Mouse (Mus musculus): ENCODE data around the gene Hdgf.

Gene Hdgf

DNA sequence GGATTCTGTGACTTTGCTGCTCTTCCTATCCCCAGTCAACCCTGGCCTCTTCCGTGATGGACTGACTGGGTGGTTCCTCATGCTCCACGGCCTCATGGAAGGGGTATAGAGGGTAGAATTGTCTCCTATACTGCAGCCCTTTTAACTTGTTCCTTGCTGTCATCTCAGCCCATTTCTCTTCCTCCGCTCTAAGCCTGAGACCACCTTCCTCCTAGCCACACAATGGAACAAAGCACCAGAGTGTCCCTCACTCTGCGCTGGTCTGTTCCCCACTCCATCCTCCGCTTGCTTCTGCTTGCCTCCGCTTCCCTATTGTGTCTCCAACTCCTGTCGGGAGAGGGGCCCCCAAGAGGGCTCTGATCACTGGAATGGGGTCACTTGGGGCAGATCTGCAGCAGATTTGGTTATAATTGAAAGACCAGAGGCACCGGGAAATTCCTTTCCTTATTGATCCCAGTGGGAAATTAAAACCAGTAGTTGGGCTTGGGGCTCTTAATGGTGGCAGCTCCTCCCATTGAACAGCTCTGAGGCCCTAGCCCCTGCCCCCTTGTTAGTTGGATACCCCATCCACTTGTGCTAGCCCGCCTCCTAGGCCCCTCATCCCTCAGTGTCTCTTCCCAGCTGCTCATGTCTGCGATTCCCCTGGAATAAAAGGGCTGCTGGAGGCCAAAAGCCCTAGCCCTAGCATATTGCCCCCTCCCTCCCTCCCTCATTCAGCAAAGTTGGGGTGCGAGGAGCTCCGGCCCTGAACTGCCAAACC lies 39.8 kb downstream of the Hdgf start:
- DNase-seq (ENCODE audit: low spot score in 2 of 2), result no peak

- no peak for DNase-seq (ENCODE audit: low spot score in 2 of 2)
Observed at GRCm38 (mm10) chr3:87946541-87946860, 40.4 kb downstream of the Hdgf start.

- no peak for DNase-seq (ENCODE audit: low spot score in 2 of 2)
Observed at GRCm38 (mm10) chr3:87947056-87947810, 41.1 kb downstream of the Hdgf start.

GRCm38 (mm10) chr3:87947811-87948199 lies 41.7 kb downstream of the Hdgf start:
- DNase-seq (ENCODE audit: low spot score in 2 of 2), result no peak

GRCm38 (mm10) chr3:87948378-87949265 lies 42.5 kb downstream of the Hdgf start, which contains the start of gene Crabp2:
Crabp2 (plus strand) TSS chr3:87948666.
- no peak for DNase-seq (ENCODE audit: low spot score in 2 of 2)

DNA sequence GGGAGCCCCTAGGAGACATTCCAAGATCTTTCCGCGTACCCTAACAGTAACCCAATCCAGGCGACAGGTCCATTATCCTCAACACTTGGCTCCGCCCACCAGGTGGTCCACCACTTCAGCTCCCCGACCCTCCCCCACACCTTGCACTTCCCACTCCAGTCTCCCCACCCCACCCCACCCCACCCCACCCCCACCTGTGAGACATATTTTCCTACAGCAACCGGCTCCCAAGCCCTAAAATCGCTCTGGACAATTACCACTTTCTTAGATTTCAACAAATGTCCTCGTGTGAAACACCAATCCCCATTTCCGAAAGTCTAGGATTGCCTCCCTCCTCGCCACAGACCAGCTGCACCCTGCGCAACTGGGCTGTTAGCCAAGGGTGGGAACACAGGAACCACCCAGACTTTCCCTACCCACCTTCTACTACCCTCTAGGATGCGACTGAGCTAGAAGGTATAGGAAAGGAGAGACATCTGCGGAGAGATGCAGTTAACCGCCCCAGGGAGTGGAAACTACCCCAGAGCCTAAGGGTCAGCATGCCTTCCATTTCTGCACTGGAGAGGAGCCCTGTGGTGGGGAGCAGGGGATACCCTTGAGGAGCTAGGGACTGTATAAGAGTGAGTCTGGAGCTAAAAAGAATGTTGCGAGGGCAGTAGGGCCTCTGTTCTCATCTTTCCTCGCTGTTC lies 43.3 kb downstream of the Hdgf start:
- no peak for DNase-seq (ENCODE audit: low spot score in 2 of 2)

- no peak for DNase-seq (ENCODE audit: low spot score in 2 of 2)
Observed at GRCm38 (mm10) chr3:87949955-87950515, 43.9 kb downstream of the Hdgf start.

- no peak for DNase-seq (ENCODE audit: low spot score in 2 of 2)
Observed at GRCm38 (mm10) chr3:87951946-87952345, 45.8 kb downstream of the Hdgf start.

DNA sequence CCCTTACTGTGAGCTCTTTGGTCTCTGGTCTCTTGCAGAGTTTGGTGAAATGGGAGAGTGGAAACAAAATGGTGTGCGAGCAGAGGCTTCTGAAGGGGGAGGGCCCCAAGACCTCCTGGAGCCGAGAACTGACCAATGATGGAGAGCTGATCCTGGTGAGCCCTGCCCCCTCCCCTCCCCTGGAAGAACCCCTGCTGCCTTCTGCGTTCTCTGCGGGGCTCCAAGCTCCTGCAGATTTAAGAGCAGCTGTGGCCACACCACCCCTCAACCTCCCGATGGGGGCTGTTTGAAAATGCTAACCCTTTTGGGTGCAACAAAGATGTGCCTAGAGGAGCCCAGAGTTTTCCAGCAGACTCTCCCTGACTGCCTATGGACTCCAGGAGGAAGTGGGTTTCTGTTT lies 46.3 kb downstream of the Hdgf start:
- no peak for DNase-seq (ENCODE audit: low spot score in 2 of 2)

DNA sequence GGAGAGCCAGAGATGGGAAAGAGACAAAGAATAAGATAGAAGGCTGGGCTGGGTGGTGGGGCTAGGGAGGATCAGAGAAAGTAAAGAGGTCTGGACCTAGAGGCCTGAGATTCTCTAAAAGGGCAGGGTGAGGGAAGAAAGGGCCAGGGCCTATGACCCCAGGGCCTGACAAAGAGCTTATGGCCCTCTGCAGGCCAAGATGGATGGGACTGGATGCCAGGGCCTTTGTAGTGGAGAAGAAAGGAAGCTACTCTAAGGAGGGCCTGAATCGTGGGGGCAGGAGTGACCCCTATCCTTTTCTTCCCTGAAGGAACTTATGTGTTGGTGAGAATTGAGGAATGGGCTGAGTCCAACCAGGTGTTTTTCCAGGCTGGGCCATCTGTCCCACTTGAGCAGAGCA lies 51.9 kb downstream of the Hdgf start:
- DNase-seq (ENCODE audit: low spot score in 2 of 2), result no peak

- no peak for DNase-seq (ENCODE audit: low spot score in 2 of 2)
Observed at GRCm38 (mm10) chr3:87958476-87958875, 52.4 kb downstream of the Hdgf start.

DNA sequence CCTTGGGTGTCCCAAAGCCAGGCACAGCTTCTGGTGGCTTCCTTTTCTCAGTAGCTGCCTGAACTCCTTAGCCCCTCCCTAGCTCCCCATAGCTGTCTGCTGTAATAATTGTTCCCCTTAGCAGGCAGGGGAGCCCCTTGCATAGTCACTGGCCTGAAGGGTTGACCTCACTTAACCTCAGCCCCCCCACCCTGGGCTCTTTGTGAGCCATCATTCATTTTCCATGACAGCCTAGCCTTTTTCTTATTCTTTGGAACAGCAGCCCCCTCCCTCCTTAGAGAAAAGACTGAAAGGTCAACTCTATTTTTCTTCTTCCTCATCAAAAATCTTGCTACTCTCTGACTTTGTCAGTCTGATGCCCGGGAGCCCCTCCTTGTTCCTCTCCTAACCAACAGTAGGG lies 52.8 kb downstream of the Hdgf start:
- no peak for DNase-seq (ENCODE audit: low spot score in 2 of 2)

GRCm38 (mm10) chr3:87959371-87959770 lies 53.2 kb downstream of the Hdgf start:
- DNase-seq (ENCODE audit: low spot score in 2 of 2), result no peak

DNA sequence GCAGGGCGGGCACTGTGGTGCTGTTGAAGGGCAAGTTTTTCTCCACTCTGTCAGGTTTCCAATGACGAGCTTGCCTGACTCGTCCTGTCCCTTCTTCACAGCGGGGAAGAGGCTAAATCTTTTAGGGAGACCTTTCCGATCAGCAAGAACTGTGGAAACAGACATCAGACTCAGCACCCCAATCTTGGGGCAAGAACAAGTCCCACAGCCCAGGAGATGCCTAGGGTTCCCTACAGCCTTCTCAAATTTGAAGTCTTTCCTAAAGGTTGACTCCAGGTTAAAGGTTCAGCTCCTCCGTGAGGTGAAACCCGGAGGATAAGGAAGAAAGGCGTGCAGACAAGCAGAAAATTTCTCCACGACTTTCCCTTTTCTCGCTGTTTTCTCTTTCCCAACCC lies 54.1 kb downstream of the Hdgf start:
- DNase-seq (ENCODE audit: low spot score in 2 of 2), result no peak

- peak; percentile 90 to 92 for DNase-seq (ENCODE audit: low spot score in 2 of 2)
Observed at GRCm38 (mm10) chr3:87960586-87961191, 54.6 kb downstream of the Hdgf start.
